Mouse (Mus musculus): Measurements from ENCODE around the gene Adam6b. TPM values are rescaled to one million over a fixed set of nuclear protein-coding genes. Genes with fewer than 3 reads are reported as not detected.
"Not testable (repeated sequence)": the region's sequence is repeated elsewhere in the genome, so short reads cannot be mapped to it uniquely, and the experiment has no call there.

Adam6b gene
- total RNA-seq (2012; rRNA removed) (not detected in 2 replicates), polyA plus RNA-seq (2012; ENCODE audit: insufficient read depth in 1 of 2, insufficient read length in 2 of 2, low read depth in 1 of 2, low replicate concordance in 2 of 2, missing spikeins in 1 of 2) (not detected)

DNA sequence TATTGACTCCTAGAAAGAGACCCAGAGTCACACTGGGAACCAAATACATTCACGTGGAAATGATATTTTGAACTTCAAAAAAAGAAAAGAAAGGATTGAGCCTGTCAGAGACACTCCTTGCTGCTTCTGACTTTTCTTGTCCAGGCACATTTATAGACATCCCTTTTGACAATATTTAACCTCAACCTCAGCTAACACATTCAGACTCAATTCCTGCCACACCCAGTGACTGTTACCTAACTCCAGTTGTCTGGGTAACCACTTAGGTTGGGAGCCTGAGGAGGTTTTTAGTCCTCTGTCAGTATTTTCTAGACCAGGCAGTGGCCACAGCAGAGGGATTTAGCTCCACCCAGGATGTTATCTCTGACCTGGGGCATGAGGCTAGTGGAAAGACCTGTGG, at the start of gene Adam6b:
Gene Adam6b (plus strand): TSS at position 301 of the 400 bp plus-strand sequence.
- not testable (repeated sequence) for H3K4me1 ChIP-seq (ENCODE audit: control insufficient read depth in 1 of 2, insufficient read depth in 2 of 2, low read length in 2 of 2); H3K9ac ChIP-seq (ENCODE audit: control insufficient read depth, low read depth, low read length, poor library complexity, severe bottlenecking); H3K9me3 ChIP-seq (replicated peaks; ENCODE audit: insufficient read depth, low read length); H3K36me3 ChIP-seq (ENCODE audit: control insufficient read depth in 1 of 2, insufficient read depth in 2 of 2, low read length in 2 of 2); H3K27me3 ChIP-seq (ENCODE audit: control insufficient read depth in 1 of 2, insufficient read depth in 2 of 2, low read length in 2 of 2); H3K4me3 ChIP-seq (ENCODE audit: control insufficient read depth in 1 of 2, insufficient read depth in 1 of 2, low read depth in 2 of 2, low read length in 2 of 2); DNase-seq (ENCODE audit: low read depth, low spot score); H3K27ac ChIP-seq (ENCODE audit: control insufficient read depth, low read depth, low read length); H3K79me2 ChIP-seq (ENCODE audit: control insufficient read depth, insufficient read depth, low read length, poor library complexity)

GRCm38 (mm10) chr12:113446061-113446460, 43.2 kb upstream of the Adam6b start:
- no peak overlapping the region for H3K27ac ChIP-seq (ENCODE audit: control insufficient read depth, low read depth, low read length)
- TF ChIP-seq ELF1 (IDR thresholded peaks at IDR 0.05; ENCODE audit: low read depth, low read length), result no peak
- TF ChIP-seq TAL1 (IDR thresholded peaks at IDR 0.05; ENCODE audit: low read length), result no peak
- no peak for TF ChIP-seq JUND (IDR thresholded peaks at IDR 0.05; ENCODE audit: low read depth, low read length)
- no peak for TF ChIP-seq CHD2 (IDR thresholded peaks at IDR 0.05; ENCODE audit: low read length)
- no peak for TF ChIP-seq ZNF384 (IDR thresholded peaks at IDR 0.05; ENCODE audit: low read depth, low read length)
- no peak for TF ChIP-seq GABPA (IDR thresholded peaks at IDR 0.05; ENCODE audit: low read depth, low read length)
- TF ChIP-seq POLR2AphosphoS2 (IDR thresholded peaks at IDR 0.05; ENCODE audit: low read length), result no peak
- TF ChIP-seq POLR2A (IDR thresholded peaks at IDR 0.05; ENCODE audit: control insufficient read depth in 1 of 2, insufficient read depth in 1 of 2, low read depth in 1 of 2, low read length in 2 of 2, poor library complexity in 1 of 2), result no peak
- no peak for TF ChIP-seq CHD1 (IDR thresholded peaks at IDR 0.05; ENCODE audit: low read depth, low read length)
- no peak for TF ChIP-seq TCF12 (IDR thresholded peaks at IDR 0.05; ENCODE audit: low read depth, low read length)

GRCm38 (mm10) chr12:113476164-113476563, 13.1 kb upstream of the Adam6b start:
- Histone ChIP-seq H3K27ac (ENCODE audit: control insufficient read depth, low read depth, low read length) (no peak overlapping the region), H3K9me3 (replicated peaks; ENCODE audit: insufficient read depth, low read length) (no peaks in the 10 kb centered on the region), H3K79me2 (ENCODE audit: control insufficient read depth, insufficient read depth, low read length, poor library complexity) (no peaks in the 10 kb centered on the region), H3K4me3 (ENCODE audit: control insufficient read depth in 1 of 2, insufficient read depth in 1 of 2, low read depth in 2 of 2, low read length in 2 of 2) (no peak overlapping the region), H3K9ac (ENCODE audit: control insufficient read depth, low read depth, low read length, poor library complexity, severe bottlenecking) (no peak overlapping the region), H3K27me3 (ENCODE audit: control insufficient read depth in 1 of 2, insufficient read depth in 2 of 2, low read length in 2 of 2) (no peaks in the 10 kb centered on the region), H3K4me1 (ENCODE audit: control insufficient read depth in 1 of 2, insufficient read depth in 2 of 2, low read length in 2 of 2) (no peaks in the 10 kb centered on the region), H3K36me3 (ENCODE audit: control insufficient read depth in 1 of 2, insufficient read depth in 2 of 2, low read length in 2 of 2) (no peaks in the 10 kb centered on the region)
- DNase-seq (ENCODE audit: low read depth, low spot score), result no peak
- TF ChIP-seq SIN3A (IDR thresholded peaks at IDR 0.05; ENCODE audit: low read length) (no peak), UBTF (IDR thresholded peaks at IDR 0.05; ENCODE audit: borderline replicate concordance, insufficient read depth, low read depth, low read length) (no peak), KAT2A (conservative IDR thresholded peaks at IDR 0.05; ENCODE audit: low read depth, low read length) (no peak), MAZ (IDR thresholded peaks at IDR 0.05; ENCODE audit: low read depth, low read length) (no peak), RCOR1 (IDR thresholded peaks at IDR 0.05; ENCODE audit: low read depth, low read length) (no peak), E2F4 (IDR thresholded peaks at IDR 0.05; ENCODE audit: borderline replicate concordance, low read depth, low read length) (no peak), BHLHE40 (IDR thresholded peaks at IDR 0.05; ENCODE audit: borderline replicate concordance, low read depth, low read length) (no peak), MEF2A (IDR thresholded peaks at IDR 0.05; ENCODE audit: extremely low read depth, insufficient replicate concordance, low read depth, low read length, poor library complexity, severe bottlenecking) (no peak), CHD2 (IDR thresholded peaks at IDR 0.05; ENCODE audit: low read length) (no peak), ZKSCAN1 (IDR thresholded peaks at IDR 0.05; ENCODE audit: low read depth, low read length) (no peak), TAL1 (IDR thresholded peaks at IDR 0.05; ENCODE audit: low read length) (no peak), ETS1 (IDR thresholded peaks at IDR 0.05; ENCODE audit: low read depth, low read length) (no peak), CHD1 (IDR thresholded peaks at IDR 0.05; ENCODE audit: low read depth, low read length) (no peak), GATA1 (IDR thresholded peaks at IDR 0.05; ENCODE audit: low read depth, low read length) (no peak), TBP (IDR thresholded peaks at IDR 0.05; ENCODE audit: low read depth, low read length) (no peak), MAFK (IDR thresholded peaks at IDR 0.05; ENCODE audit: borderline replicate concordance, low read depth, low read length) (no peak)

More at GRCm38 (mm10) chr12:113446061-113446460, 43.2 kb upstream of the Adam6b start:
- no peaks in the 10 kb centered on the region for H3K36me3 ChIP-seq (ENCODE audit: control insufficient read depth in 1 of 2, insufficient read depth in 2 of 2, low read length in 2 of 2)
- no peak overlapping the region for H3K9ac ChIP-seq (ENCODE audit: control insufficient read depth, low read depth, low read length, poor library complexity, severe bottlenecking)
- no peak for DNase-seq (ENCODE audit: low read depth, low spot score)
- H3K4me1 ChIP-seq (ENCODE audit: control insufficient read depth in 1 of 2, insufficient read depth in 2 of 2, low read length in 2 of 2), result no peaks in the 10 kb centered on the region
- H3K79me2 ChIP-seq (ENCODE audit: control insufficient read depth, insufficient read depth, low read length, poor library complexity), result no peaks in the 10 kb centered on the region
- no peak overlapping the region for H3K4me3 ChIP-seq (ENCODE audit: control insufficient read depth in 1 of 2, insufficient read depth in 1 of 2, low read depth in 2 of 2, low read length in 2 of 2)
- H3K9me3 ChIP-seq (replicated peaks; ENCODE audit: insufficient read depth, low read length), result no peaks in the 10 kb centered on the region; the same call in 1 of the 2 replicates
- H3K27me3 ChIP-seq (ENCODE audit: control insufficient read depth in 1 of 2, insufficient read depth in 2 of 2, low read length in 2 of 2), result no peaks in the 10 kb centered on the region

Data from MEL (cell line).